Comparison of ENCODE assay signal across 8 mouse cellular contexts in the genomic region with DNA sequence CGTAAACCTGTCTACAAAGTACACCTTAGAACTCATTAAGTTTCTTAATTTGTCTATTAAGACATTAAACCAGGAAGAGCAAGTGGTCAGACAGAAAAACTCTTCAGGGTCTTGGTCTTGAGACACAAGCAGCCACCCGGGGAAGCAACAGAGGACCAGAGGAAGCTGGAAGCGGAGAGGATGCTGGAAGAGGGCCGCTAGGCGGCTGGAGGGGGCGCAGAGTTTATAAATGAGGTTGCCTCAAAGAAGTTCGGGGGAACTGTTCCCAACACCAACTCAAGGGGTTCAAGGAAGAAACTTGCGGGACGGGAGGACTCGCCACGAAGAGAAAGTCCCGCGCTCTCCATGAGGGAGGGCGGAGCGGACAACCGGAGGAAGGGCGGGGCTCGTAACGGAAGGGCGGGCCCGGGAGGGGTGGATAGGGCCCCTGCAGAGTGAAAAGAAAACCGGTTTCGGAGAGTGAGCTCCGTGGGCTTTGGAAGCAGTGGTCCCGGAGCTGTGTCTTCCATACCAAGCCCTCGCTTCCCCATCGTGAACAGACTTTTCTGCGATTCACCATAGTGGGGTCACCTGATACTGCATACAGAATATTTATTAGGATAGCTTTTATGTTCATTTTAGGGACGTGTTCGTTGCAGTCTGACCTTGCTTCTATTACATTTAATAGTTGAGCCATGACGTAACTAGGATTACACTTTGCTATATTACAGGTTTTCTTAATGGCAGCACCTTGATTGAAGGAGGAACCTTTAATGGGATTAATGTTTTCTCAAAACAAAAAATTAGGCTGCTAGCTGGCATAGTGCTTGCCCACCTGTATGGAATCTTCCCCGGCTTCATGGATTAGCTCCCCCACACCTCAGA. TPM values are rescaled to one million over a fixed set of nuclear protein-coding genes. Genes with fewer than 3 reads are reported as not detected.
DNase-seq lines count a peak whose midpoint lies in the region; ATAC-seq and TF ChIP-seq lines count a peak whose summit lies in the region.

No protein-coding gene starts in this region.

- peaks cover 45% of the 10 kb centered on the region for H3K4me1 ChIP-seq in E14TG2a.4 (replicated peaks; ENCODE audit: low read depth, low read length)
- H3K4me1 ChIP-seq in forebrain, embryonic 11.5 days (replicated peaks; ENCODE audit: control insufficient read depth, insufficient read depth, low read length) = no peaks in the 10 kb centered on the region; the same call in 1 of the 2 replicates
- peaks cover 13% of the 10 kb centered on the region for H3K4me1 ChIP-seq in heart, postnatal 0 days (ENCODE audit: control insufficient read depth, insufficient read depth)
- H3K4me1 ChIP-seq in neural tube, embryonic 12.5 days = peaks cover 11% of the 10 kb centered on the region; the same call in 1 of the 2 replicates
- no peaks in the 10 kb centered on the region for H3K4me1 ChIP-seq in stomach, postnatal 0 days (replicated peaks; ENCODE audit: control insufficient read depth, insufficient read depth)

- TF ChIP-seq CTCF in E14TG2a.4 (conservative IDR thresholded peaks at IDR 0.05; ENCODE audit: low read length) = peak; percentile 16
- TF ChIP-seq CTCF in heart, postnatal 0 days (IDR thresholded peaks at IDR 0.05; ENCODE audit: low read depth) = peak; percentile 0; the same call in 1 of the 2 replicates
- peak; percentile 50 for TF ChIP-seq CTCF in stomach, postnatal 0 days (IDR thresholded peaks at IDR 0.05; ENCODE audit: low read depth)

- H3K9ac ChIP-seq in forebrain, embryonic 11.5 days (ENCODE audit: low read length) = peak overlapping the region; percentile 73
- peak overlapping the region; percentile 52 for H3K9ac ChIP-seq in heart, postnatal 0 days (replicated peaks; ENCODE audit: low read depth, low read length)
- peak overlapping the region; percentile 61 for H3K9ac ChIP-seq in neural tube, embryonic 12.5 days
- H3K9ac ChIP-seq in stomach, postnatal 0 days (ENCODE audit: low read length) = peak overlapping the region; percentile 38

- H3K4me2 ChIP-seq in forebrain, embryonic 11.5 days (ENCODE audit: low read depth, low read length, severe bottlenecking) = peak overlapping the region; percentile 64
- peak overlapping the region; percentile 59 for H3K4me2 ChIP-seq in heart, postnatal 0 days (ENCODE audit: low read depth, low read length)
- H3K4me2 ChIP-seq in neural tube, embryonic 12.5 days (replicated peaks) = peak overlapping the region; percentile 69
- H3K4me2 ChIP-seq in stomach, postnatal 0 days (replicated peaks; ENCODE audit: low read depth) = peak overlapping the region; percentile 40

- peak; percentile 79 for DNase-seq in c-Kit-positive CD71-positive TER-119-negative erythroid progenitor cells, embryonic 14.5 days (ENCODE audit: low read depth)
- peak; percentile 78 for DNase-seq in forebrain, embryonic 11.5 days (ENCODE audit: low spot score)
- DNase-seq in heart, postnatal 0 days (ENCODE audit: low spot score) = peak; percentile 74
- peak; percentile 87 to 92 for DNase-seq in kidney, postnatal 25 days
- peak; percentile 86 to 90 for DNase-seq in lung, adult 18-20 months
- DNase-seq in stomach, postnatal 0 days (ENCODE audit: low spot score) = peak; percentile 88

- peak overlapping the region; percentile 80 for H3K4me3 ChIP-seq in E14TG2a.4 (replicated peaks; ENCODE audit: low read length)
- peak overlapping the region; percentile 47 for H3K4me3 ChIP-seq in forebrain, embryonic 11.5 days (ENCODE audit: low read depth, low read length)
- H3K4me3 ChIP-seq in heart, postnatal 0 days (ENCODE audit: low read depth, low read length) = peak overlapping the region; percentile 55
- peak overlapping the region; percentile 47 for H3K4me3 ChIP-seq in neural tube, embryonic 12.5 days
- peak overlapping the region; percentile 35 for H3K4me3 ChIP-seq in stomach, postnatal 0 days (ENCODE audit: low read depth, low read length)

- H3K36me3 ChIP-seq in E14TG2a.4 (ENCODE audit: insufficient read depth, low read length) = no peaks in the 10 kb centered on the region
- no peaks in the 10 kb centered on the region for H3K36me3 ChIP-seq in forebrain, embryonic 11.5 days (ENCODE audit: control insufficient read depth, insufficient read depth, low read length)
- H3K36me3 ChIP-seq in heart, postnatal 0 days (replicated peaks; ENCODE audit: control insufficient read depth, insufficient read depth, low read length) = no peaks in the 10 kb centered on the region
- H3K36me3 ChIP-seq in neural tube, embryonic 12.5 days = no peaks in the 10 kb centered on the region
- no peaks in the 10 kb centered on the region for H3K36me3 ChIP-seq in stomach, postnatal 0 days (ENCODE audit: control insufficient read depth, insufficient read depth, low read length)

- H3K27ac ChIP-seq in forebrain, embryonic 11.5 days (ENCODE audit: low read depth, low read length) = peak overlapping the region; percentile 67
- H3K27ac ChIP-seq in heart, postnatal 0 days (ENCODE audit: low read depth) = peak overlapping the region; percentile 67
- no peak overlapping the region for H3K27ac ChIP-seq in neural tube, embryonic 12.5 days
- H3K27ac ChIP-seq in stomach, postnatal 0 days (replicated peaks) = peak overlapping the region; percentile 59

- 4% methylated on average over 32 of the region's 32 CpGs for WGBS in forebrain, embryonic 11.5 days
- WGBS in heart, postnatal 0 days = 4% methylated on average over 32 of the region's 32 CpGs
- 6% methylated on average over 32 of the region's 32 CpGs for WGBS in neural tube, embryonic 12.5 days
- WGBS in stomach, postnatal 0 days = 3% methylated on average over 32 of the region's 32 CpGs

- H3K9me3 ChIP-seq in E14TG2a.4 (ENCODE audit: low read length) = no peaks in the 10 kb centered on the region
- no peaks in the 10 kb centered on the region for H3K9me3 ChIP-seq in forebrain, embryonic 11.5 days (ENCODE audit: control insufficient read depth, low read length)
- no peaks in the 10 kb centered on the region for H3K9me3 ChIP-seq in heart, postnatal 0 days (replicated peaks; ENCODE audit: control insufficient read depth, low read length)
- no peaks in the 10 kb centered on the region for H3K9me3 ChIP-seq in neural tube, embryonic 12.5 days
- H3K9me3 ChIP-seq in stomach, postnatal 0 days (ENCODE audit: control insufficient read depth, low read length) = no peaks in the 10 kb centered on the region

- TF ChIP-seq EP300 in heart, postnatal 0 days (IDR thresholded peaks at IDR 0.05; ENCODE audit: low read depth) = peak; percentile 61; the same call in 1 of the 2 replicates
- TF ChIP-seq EP300 in stomach, postnatal 0 days (optimal IDR thresholded peaks at IDR 0.05) = peak; percentile 54

- ATAC-seq in forebrain, embryonic 11.5 days (replicated peaks; ENCODE audit: low FRiP score) = peak; percentile 34; the same call in 1 of the 2 replicates
- ATAC-seq in heart, postnatal 0 days (ENCODE audit: insufficient read depth, low read depth) = peak; percentile 44; the same call in 1 of the 2 replicates
- no peak for ATAC-seq in neural tube, embryonic 12.5 days (ENCODE audit: low FRiP score, low read depth)
- peak; percentile 70 for ATAC-seq in stomach, postnatal 0 days (ENCODE audit: low FRiP score, low TSS enrichment)

- no peaks in the 10 kb centered on the region for H3K27me3 ChIP-seq in E14TG2a.4 (ENCODE audit: insufficient read depth, low read length)
- no peaks in the 10 kb centered on the region for H3K27me3 ChIP-seq in forebrain, embryonic 11.5 days (ENCODE audit: control insufficient read depth, insufficient read depth, low read length)
- H3K27me3 ChIP-seq in heart, postnatal 0 days (ENCODE audit: control insufficient read depth, insufficient read depth, low read length) = no peaks in the 10 kb centered on the region
- H3K27me3 ChIP-seq in neural tube, embryonic 12.5 days (replicated peaks) = no peaks in the 10 kb centered on the region
- no peaks in the 10 kb centered on the region for H3K27me3 ChIP-seq in stomach, postnatal 0 days (ENCODE audit: control insufficient read depth, insufficient read depth, low read length)

RNA-seq across cellular contexts. Expression of a gene that starts 7.2 kb away (rescaled TPM):
- polyA plus RNA-seq in forebrain, embryonic 11.5 days (2014; fragmentation: Nextera tagmentation; extraction: Ambion mirVana) = 92.2 and 98.0 TPM in 2 replicates
- 12.1 and 23.2 TPM in 2 replicates for total RNA-seq in heart, postnatal 0 days (2014; rRNA removed; ENCODE audit: low replicate concordance)
- polyA plus RNA-seq in heart, postnatal 0 days (2015; fragmentation: Nextera tagmentation; extraction: Ambion mirVana) = 45.7 and 45.9 TPM in 2 replicates
- 89.2 and 96.3 TPM in 2 replicates for polyA plus RNA-seq in neural tube, embryonic 12.5 days (2016; fragmentation: Nextera tagmentation; extraction: Ambion mirVana)
- 46.5 and 50.0 TPM in 2 replicates for polyA plus RNA-seq in stomach, postnatal 0 days (2015; fragmentation: Nextera tagmentation; extraction: Ambion mirVana)

RNA-seq across cellular contexts. Expression of a gene that starts 7.8 kb away (rescaled TPM):
- polyA plus RNA-seq in forebrain, embryonic 11.5 days (2014; fragmentation: Nextera tagmentation; extraction: Ambion mirVana) = 48.7 and 59.7 TPM in 2 replicates
- total RNA-seq in heart, postnatal 0 days (2014; rRNA removed; ENCODE audit: low replicate concordance) = 115 and 155 TPM in 2 replicates
- polyA plus RNA-seq in heart, postnatal 0 days (2015; fragmentation: Nextera tagmentation; extraction: Ambion mirVana) = 32.4 and 35.6 TPM in 2 replicates
- polyA plus RNA-seq in neural tube, embryonic 12.5 days (2016; fragmentation: Nextera tagmentation; extraction: Ambion mirVana) = 57.6 and 60.3 TPM in 2 replicates
- polyA plus RNA-seq in stomach, postnatal 0 days (2015; fragmentation: Nextera tagmentation; extraction: Ambion mirVana) = 97.8 and 116 TPM in 2 replicates

RNA-seq across cellular contexts. Expression of a gene that starts 8.1 kb away (rescaled TPM):
- polyA plus RNA-seq in forebrain, embryonic 11.5 days (2014; fragmentation: Nextera tagmentation; extraction: Ambion mirVana) = 0.80 and 2.3 TPM in 2 replicates
- total RNA-seq in heart, postnatal 0 days (2014; rRNA removed; ENCODE audit: low replicate concordance) = not detected in 2 replicates
- 0.55 and 1.9 TPM in 2 replicates for polyA plus RNA-seq in heart, postnatal 0 days (2015; fragmentation: Nextera tagmentation; extraction: Ambion mirVana)
- 2.0 and 2.4 TPM in 2 replicates for polyA plus RNA-seq in neural tube, embryonic 12.5 days (2016; fragmentation: Nextera tagmentation; extraction: Ambion mirVana)
- 2.4 and 4.1 TPM in 2 replicates for polyA plus RNA-seq in stomach, postnatal 0 days (2015; fragmentation: Nextera tagmentation; extraction: Ambion mirVana)

Comparison
In these comparisons a context has a peak if more than half of its experiments do, and no peak if none do; other contexts are left out.
1. CTCF ChIP-seq: peak in every context shown above with its lines; median percentile 50 in stomach, postnatal 0 days; 16 in E14TG2a.4; 0 in heart, postnatal 0 days.